Mouse (Mus musculus) lung, postnatal 4 days (tissue): ENCODE results near the gene Gpat3.

ENCODE experiments used
- DNase-seq, 2 experiments: peaks; one replicate each; pipeline ENCODE4 v3.0.0; 2021

Gene Gpat3

DNA sequence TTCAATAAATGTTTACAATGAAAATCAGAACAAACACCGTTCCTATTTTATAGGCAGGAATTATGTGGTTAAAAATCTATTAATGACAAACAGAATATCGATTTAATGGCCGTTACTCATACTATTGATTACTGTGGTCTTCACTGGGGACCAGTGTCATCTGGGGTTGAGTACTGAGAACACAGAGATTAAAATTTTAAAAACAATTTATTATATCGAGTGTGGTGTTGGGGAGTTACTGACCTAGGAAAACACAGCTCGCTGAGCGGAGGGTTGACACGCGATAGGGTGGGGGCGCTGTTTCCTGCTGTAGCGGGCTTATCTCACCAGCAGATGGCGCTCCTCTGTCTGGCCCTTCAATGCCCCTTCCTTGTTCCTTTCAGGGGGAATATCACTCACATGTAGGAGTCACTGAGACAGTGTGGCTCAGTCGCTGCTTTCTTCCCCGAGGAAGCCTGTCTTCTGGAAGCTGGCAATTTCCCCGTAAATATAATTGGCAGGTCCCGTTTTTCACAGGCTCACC is 71.8 kb downstream of the Gpat3 start:
- peak; percentile 59 to 79 for DNase-seq

DNA sequence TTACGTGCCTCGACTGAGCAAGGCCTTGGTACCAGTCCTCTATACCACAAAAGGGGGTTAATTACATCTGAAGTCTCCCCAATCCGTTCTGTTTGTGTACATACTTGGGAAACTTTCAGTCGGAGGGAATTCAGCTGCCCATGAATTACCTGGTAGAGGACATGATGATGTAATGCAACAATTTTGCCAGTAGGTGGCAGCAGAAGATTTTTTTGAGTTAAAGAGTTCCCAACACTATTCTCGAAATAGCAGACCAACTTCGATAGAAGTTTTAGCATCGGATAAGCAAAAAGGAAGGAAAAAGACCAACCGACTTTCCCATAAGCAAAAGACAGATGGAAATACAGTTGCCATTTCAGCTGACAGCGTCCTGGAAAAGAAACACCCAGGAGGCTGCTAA is 73.6 kb downstream of the Gpat3 start:
- DNase-seq = peak in 1 of 2 experiments; percentile 47

DNA sequence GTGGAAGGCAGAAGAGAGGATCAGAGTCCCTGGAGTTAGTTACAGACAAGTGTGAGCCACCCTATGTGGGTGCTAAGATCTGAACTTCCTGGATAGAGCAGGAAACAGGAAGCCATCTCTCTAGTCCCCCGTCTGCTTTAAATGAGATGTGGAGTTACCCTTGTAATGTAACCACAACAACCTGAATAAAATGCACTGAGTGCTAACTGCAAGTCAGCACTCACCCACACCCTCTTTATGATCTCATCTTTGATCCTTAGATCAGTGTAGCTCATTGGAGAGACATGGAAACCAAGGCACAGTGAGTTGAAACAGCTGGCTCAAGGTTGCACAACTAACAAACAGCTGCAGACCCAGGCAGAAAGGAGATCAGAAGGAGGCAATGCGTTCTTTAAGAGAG is 84.2 kb downstream of the Gpat3 start:
- no peak for DNase-seq

DNA sequence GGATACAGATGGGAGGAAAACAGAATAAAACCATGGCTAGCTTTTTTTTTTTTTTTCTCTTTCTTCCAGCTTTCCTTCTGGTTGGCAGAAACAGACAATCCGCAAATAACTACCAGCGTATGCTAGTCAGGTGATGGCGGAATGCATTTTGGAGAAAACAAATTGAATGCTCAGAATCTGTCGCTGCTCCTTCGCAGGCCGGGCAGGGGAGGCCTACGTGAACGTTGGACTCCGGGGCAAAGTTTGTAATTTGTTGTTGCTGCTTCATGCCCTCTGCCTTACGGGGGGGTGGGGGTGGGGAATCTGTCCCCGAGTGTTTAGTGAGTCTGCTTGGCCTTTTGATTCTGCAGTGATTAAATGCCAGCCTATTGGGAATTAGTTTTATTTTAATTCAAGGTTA is 98.2 kb downstream of the Gpat3 start:
- no peak for DNase-seq

DNA sequence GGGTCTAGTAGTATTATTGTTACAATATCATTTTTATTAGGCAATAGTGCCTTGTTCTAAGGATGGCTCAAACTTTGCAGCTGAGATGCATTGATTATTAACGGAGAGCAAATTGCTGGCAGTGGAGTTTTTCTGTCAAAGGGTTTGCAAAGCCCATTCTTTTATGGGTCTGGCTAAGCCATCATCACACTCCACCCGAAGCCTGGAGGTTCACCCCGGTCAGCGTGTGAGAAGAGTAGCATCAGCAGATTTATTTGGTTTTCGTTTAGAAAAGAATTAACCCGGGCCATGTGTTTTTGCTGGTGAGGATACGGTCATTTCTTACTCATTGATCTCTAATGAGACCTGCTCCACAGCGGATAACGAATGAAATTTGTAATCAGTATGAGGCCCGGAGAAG is 99.8 kb downstream of the Gpat3 start:
- DNase-seq = no peak
